25 mouse cellular contexts compared by ENCODE assay signal in genomic region chr15:88688120-88688519, GRCm38 (mm10). TPM values are rescaled to one million over a fixed set of nuclear protein-coding genes. Genes with fewer than 3 reads are reported as not detected.
DNase-seq lines count a peak whose midpoint lies in the region; ATAC-seq and TF ChIP-seq lines count a peak whose summit lies in the region.
"Had no signal": no experiment of that assay in that cellular context is flagged by ENCODE, and none has a peak within 500 bp of the region (broad histone marks: within the 10 kb centered on the region; RNA-seq: fewer than 3 reads in every experiment).

No protein-coding gene starts in this region.

- no peak for TF ChIP-seq POLR2A in bone marrow, adult 2 months (IDR thresholded peaks at IDR 0.05; ENCODE audit: borderline replicate concordance, control insufficient read depth, low read depth, low read length)

- peak; percentile 46 for DNase-seq in adrenal gland, postnatal 10 days
- DNase-seq in adrenal gland, adult 8-10 months, result no peak
- DNase-seq in heart, adult 11 months, result peak; percentile 91
- DNase-seq in heart, postnatal 36 days, result no peak
- peak; percentile 14 for DNase-seq in NIH3T3 (ENCODE audit: low read depth)
- DNase-seq: B cell, adult 2 months; cerebellum, adult 11 months; cerebellum, adult 2 months; cerebellum, adult 9-11 months; cerebellum, postnatal 25 days; forebrain, postnatal 0 days; gastrocnemius, postnatal 14 days; kidney, adult 11 months; kidney, adult 8-10 months had no signal

- H3K4me3 ChIP-seq in bone marrow, adult 2 months (replicated peaks; ENCODE audit: control insufficient read depth, low read depth, low read length), result no peak overlapping the region
- H3K4me3 ChIP-seq: embryonic facial prominence, embryonic 12.5 days; embryonic facial prominence, embryonic 15.5 days; heart, embryonic 12.5 days; heart, embryonic 15.5 days; hindbrain, embryonic 10.5 days; hindbrain, embryonic 13.5 days; intestine, embryonic 15.5 days had no signal

- 91% methylated on average over 10 of the region's 10 CpGs for WGBS in bone marrow, adult 2 months

- H3K27ac ChIP-seq in bone marrow, adult 2 months (ENCODE audit: control insufficient read depth, insufficient read depth, low read depth, low read length, poor library complexity), result 0 out of 2 replicates have a peak overlapping the region, but pooled peaks have one; percentile 16
- H3K27ac ChIP-seq: embryonic facial prominence, embryonic 12.5 days; embryonic facial prominence, embryonic 15.5 days; heart, embryonic 15.5 days; hindbrain, embryonic 10.5 days; hindbrain, embryonic 13.5 days; intestine, embryonic 15.5 days had no signal

- no peak for TF ChIP-seq CTCF in bone marrow, adult 2 months (IDR thresholded peaks at IDR 0.05; ENCODE audit: control insufficient read depth, insufficient read depth, low read length)

- ATAC-seq in cerebellum, adult (ENCODE audit: insufficient number of reproducible peaks, low FRiP score, low TSS enrichment), result no peak
- ATAC-seq: forebrain, embryonic 14.5 days; forebrain, postnatal 0 days; hindbrain, embryonic 16.5 days; intestine, embryonic 15.5 days had no signal

- intact Hi-C loops in heart, postnatal 36 days (cut with DNase I), result no loop called here

- no peaks in the 10 kb centered on the region; the same call in 1 of the 2 replicates for H3K4me1 ChIP-seq in bone marrow, adult 2 months (ENCODE audit: control insufficient read depth, insufficient read depth, low read length)
- H3K4me1 ChIP-seq: embryonic facial prominence, embryonic 12.5 days; embryonic facial prominence, embryonic 15.5 days; heart, embryonic 12.5 days; hindbrain, embryonic 10.5 days; hindbrain, embryonic 13.5 days; intestine, embryonic 15.5 days had no signal

RNA-seq across cellular contexts. Expression of gene Brd1, which starts 45.9 kb away (rescaled TPM):
- total RNA-seq in adrenal gland, postnatal 10 days (2021), result 10 to 100 TPM; 46.4 to 46.9 TPM
- 10 to 100 TPM; 45.7 to 74.5 (median 60.5) TPM for total RNA-seq in adrenal gland, adult 8-10 months (2022)
- total RNA-seq in heart, postnatal 36 days (2021), result 10 to 100 TPM; 30.1 to 35.3 TPM
- polyA plus RNA-seq in bone marrow, adult 2 months (2011; ENCODE audit: insufficient read depth, insufficient read length, low replicate concordance, missing spikeins), result 18.4 and 29.1 TPM in 2 replicates

Comparison
In these comparisons a context has a peak if more than half of its experiments do, and no peak if none do; other contexts are left out.
1. DNase-seq: peak in adrenal gland, postnatal 10 days (single experiment), heart, adult 11 months (single experiment) and NIH3T3 (single experiment); none in adrenal gland, adult 8-10 months (single experiment) and heart, postnatal 36 days (0 of 2).